Mouse (Mus musculus): ENCODE measurements at regions not wholly inside any gene's neighbourhood (a gene's known extent, or its start where the extent isn't known, plus 50 kb on each side); places are given as distances from the start of the nearest gene placed in this dataset.

DNA sequence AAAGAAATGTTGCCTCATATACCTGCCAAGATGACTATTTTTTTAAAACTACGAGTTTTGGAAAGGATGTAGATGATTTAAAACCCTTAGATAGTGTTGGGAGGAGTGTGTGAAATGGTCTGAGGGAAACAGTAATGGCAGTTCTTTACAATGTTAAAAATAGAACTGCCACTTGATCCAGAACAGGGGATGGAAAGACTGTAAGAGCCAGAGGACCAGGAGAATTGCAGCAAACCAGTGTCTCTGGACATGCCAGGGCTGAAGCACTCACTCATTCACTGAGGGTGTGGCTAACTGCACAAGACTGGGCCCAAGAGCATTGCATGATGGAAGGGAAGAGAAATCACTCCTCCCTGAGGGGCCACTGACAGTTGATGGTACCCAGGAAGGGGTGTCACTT lies 53.9 kb upstream of the Rasgef1b start:
- DNase-seq (ENCODE audit: low spot score) = no peak

DNA sequence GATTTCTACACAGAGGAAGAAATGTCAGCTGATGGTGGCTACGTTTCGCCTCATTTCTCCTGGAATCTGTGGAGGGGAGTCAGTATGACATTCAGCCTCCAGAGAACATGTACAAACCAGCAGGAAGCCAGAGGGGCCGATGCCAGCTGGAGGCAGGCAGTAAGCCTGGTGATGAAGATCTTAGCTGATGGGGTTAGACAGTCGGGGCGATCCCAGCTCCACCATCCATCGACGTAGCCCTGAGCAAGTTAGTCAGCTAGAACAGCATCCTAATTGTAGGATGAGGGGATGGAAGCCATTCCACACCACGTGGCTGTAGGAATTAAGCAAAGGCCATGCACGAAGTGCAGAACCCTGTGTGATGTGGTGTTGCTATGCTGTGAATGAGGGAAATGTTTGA lies 57.0 kb upstream of the Rasgef1b start:
- DNase-seq (ENCODE audit: low spot score) = no peak

DNA sequence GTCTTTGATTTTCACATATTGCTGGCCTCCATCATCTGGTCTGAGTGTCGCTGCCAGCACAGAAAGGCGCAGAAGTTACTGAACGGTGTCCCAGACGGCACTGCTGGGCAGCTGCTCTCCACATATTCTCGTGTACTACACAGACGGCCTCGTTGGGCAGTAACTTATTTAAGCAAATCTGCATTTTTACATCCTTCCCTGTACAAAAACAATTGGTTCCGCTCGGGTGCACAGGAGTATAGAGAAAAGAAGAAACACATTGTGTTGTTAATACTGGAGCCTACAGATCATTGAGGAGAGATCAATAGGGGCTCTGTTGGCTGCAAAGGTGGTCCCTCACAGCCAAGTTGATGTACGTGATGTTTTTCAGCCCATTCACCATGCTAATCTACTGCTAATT lies 58.4 kb upstream of the Rasgef1b start:
- peak; percentile 60 for DNase-seq (ENCODE audit: low spot score)

DNA sequence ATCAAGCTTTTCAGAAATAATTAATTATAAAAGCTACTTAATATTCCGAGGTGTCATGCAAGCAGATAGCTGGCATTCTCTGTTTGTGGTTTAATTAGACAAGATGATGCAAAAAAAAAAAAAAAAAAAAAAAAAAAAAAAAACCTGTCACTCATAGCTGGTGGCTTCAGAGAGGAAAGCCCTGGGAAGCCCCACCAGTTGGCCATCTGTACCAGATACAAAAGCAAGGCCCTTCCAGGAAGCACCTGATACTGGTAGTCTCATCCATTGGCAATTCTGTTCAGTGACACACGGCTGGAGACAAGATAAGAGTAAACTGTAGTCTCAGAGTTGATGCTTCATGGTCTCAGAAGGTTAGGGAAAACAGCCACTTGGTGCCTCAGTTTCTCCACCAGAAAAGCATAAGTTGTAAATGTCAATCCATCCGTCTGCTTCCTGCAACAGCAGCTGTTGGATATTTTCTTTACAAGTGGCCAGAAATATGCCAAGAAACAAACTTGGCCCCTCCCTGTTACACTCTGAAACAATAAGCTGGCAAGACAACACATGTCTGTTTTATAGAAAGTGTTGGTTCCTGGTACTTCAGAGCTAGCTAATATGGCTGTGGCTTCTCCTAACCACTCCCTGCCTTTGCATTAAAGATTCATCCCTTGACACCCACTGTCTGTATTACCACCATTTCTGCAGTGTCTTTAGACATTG lies 59.0 kb upstream of the Rasgef1b start:
- DNase-seq (ENCODE audit: low spot score) = no peak

DNA sequence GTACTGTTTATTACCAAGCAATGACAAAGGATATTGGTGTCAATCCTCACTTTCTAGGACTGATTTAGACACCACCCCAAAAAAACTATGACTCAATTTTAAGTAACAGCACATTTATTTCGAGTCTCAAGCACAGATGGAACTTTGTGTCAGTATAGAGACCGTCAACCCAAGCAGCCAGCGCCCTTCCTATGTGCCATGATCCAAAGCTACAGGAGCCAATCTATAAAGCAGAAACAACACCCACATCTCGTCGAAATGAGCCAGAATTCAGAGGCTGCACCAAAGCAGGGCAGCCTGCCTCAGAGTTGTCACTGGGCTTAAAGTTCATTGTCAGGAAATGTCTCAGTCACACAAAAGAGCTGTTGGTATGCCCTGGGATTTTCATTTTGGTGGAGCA lies 61.9 kb upstream of the Rasgef1b start:
- no peak for DNase-seq (ENCODE audit: low spot score)

DNA sequence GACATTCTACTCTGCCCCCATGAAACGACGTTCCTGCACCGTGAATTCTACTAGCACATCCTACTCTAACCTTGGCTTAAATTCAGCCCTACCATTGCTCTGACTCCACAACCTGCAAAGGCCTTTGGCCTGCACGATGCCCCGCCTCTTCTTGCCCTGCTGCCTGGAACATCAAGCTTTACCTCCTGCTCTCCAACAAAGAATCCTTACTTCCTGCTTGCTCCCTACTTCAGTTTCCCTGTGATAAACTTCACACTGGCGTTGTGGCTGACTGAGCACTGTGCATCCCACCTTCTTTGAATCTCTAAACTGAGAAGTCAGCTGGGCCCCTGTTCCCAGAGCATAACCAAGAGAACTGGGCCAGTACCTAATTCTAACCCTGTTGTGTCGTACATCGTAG lies 71.7 kb upstream of the Rasgef1b start:
- no peak for DNase-seq (ENCODE audit: low spot score)

DNA sequence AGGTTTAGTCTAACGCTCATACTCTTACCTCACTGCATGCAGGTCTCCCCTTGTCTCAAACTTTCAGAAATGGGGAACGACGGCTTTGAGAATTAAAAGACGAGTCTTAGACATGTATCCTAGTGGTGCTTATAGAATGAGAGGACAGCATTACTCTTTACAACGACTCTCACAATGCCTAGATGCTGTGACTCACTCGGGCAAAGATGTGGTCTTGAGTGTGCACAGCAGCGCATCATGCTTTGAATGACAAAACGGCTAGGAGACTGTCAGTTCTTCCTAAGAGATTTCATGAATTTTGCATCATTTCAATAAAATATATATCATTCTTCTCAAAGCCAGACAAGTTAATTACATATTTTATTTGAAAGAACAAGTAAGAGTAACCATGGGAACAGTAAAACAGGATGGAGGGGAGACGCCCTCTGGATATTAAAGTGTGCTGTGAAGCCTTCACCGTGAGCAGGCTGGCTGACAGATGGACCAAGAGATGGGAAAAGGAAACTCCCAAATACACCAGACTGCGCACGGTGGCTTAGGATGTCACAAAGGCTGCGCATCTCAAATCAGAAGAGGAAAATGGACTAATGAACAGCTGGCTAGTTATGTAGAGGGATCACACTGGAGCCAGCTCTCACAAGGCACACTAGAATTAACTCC lies 73.1 kb upstream of the Rasgef1b start:
- no peak for DNase-seq (ENCODE audit: low spot score)

DNA sequence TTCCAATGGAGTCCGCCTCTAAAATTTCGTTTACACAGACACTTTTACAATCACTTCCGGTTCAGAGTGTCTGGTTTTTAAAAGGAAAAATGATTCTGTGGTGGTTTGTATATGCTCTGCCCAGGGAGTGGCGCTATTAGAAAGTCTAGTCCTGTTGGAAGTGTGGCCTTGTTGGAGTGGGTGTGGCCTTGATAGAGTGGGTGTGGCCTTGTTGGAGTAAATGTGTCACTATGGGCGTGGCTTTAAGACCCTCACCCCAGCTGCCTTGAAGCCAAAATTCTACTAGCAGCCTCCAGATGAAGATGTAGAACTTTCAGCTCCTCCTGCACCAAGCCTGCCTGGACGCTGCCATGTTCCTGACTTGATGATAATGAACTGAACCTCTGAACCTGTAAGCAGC lies 79.2 kb upstream of the Vamp9 start:
- DNase-seq (ENCODE audit: low spot score) = no peak

DNA sequence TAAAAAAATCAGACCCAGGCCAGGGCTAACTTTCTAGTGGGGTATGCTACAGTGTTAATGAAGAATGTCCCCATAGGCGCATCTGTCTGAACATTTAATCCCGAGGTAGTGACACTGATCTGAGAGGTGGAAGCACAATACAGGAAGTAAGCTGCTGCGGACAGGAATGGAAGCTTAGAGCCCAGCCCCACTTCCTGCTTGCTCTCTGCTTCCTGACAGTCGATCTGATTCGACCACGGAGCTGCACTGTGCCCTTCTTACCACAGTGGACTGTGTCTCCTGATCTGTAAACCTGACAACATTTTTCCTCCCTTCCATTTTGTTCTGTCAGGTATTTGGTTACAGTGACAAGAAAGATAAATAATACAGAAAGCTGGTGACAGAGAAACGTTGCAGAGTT lies 77.5 kb upstream of the Vamp9 start:
- no peak for DNase-seq (ENCODE audit: low spot score)

DNA sequence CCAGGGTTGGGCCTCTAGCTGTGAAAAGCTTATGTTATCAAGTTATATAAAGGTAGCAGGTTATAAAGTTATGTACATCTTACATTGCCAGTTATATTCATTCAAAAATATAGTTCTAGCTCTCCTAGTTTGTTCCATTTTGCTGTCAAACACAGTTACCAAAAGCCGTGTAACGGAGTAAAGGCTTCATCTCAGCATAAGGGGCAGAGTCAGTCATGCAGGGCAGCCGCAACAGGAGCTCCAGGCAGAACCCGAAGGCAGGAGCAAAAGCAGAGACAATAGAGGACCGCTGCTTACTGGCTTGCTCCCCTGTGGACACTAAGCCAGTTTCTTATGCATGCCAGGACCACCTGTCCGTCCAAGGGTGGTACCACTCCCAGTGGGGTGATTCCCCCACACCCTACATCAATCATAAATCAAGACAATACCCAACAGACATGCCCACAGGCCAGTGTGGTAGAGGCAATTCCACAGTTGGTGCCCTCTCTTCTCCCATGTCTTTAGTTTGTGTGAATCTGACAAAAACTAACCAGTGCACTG lies 67.7 kb upstream of the Vamp9 start:
- no peak for DNase-seq (ENCODE audit: low spot score)

DNA sequence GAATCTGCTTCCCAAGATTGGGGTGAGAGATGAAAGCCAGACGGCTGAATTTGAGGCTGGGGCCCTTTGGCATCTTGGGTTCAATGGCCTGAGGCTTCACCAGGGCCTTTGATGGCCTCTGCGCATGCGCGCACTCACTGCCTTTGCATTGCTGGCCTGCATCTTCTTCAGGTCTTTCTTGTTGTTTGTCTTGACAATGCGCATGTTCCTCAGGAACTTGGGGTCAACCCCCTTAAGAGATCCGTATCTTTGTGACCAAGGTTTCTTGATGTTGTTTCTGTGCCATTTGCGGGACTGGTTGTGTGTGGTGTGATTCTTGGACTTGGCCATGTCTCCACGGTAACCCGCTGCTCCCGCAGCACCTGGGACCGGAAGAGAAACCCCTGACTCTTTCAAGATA lies 66.4 kb upstream of the Vamp9 start:
- DNase-seq (ENCODE audit: low spot score) = no peak

DNA sequence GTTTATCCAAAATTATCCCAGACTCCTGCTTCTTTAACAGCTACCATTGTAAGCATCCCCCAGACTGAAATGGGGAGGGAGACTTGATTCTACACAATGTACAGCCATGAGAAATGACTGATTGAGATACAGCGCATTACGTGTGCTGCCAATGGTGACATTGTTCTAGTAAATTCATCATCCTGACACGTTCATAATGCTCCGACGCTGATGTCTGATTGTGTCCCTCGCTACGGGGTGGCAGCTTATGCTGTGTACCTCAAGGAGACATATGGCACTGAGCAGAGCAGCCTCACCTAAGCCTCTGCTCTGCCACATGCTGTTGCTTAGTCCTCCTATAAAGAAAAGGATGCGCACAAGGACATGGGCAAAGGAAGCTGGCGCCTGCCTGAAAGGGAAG lies 65.2 kb upstream of the Vamp9 start:
- DNase-seq (ENCODE audit: low spot score) = peak; percentile 29

DNA sequence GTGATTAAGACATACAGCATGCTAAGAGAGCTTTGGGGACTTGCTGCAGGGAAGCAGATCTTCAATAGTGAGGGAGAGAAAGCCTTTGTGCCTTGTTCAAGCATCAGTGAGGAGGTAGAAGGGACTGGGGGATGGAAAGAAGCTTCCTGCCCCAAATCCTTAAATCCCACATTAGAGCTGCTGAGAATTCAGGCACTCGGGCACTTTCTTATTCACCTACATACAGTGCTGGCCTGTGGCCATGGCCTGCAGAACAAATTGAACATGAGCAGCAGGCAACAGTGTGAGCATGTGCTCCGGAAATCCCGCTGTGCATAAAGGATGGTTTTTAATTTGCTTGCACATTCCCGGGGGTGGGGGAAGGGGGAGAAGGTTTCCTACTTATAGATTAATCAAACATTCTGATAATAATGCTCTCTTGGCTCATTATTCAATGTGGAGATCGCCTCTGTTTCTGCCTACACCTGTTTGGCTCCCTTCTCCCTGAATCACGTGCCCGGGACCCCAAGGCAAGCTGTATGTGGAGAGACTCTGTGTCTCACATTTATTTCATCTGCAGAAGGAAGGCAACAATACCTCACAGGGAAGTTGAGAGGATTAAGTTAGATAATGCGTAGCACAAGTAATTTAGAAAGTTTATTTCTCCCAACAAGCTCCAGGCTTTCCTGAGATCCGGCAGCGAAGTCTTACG lies 60.3 kb upstream of the Vamp9 start:
- no peak for DNase-seq (ENCODE audit: low spot score)

DNA sequence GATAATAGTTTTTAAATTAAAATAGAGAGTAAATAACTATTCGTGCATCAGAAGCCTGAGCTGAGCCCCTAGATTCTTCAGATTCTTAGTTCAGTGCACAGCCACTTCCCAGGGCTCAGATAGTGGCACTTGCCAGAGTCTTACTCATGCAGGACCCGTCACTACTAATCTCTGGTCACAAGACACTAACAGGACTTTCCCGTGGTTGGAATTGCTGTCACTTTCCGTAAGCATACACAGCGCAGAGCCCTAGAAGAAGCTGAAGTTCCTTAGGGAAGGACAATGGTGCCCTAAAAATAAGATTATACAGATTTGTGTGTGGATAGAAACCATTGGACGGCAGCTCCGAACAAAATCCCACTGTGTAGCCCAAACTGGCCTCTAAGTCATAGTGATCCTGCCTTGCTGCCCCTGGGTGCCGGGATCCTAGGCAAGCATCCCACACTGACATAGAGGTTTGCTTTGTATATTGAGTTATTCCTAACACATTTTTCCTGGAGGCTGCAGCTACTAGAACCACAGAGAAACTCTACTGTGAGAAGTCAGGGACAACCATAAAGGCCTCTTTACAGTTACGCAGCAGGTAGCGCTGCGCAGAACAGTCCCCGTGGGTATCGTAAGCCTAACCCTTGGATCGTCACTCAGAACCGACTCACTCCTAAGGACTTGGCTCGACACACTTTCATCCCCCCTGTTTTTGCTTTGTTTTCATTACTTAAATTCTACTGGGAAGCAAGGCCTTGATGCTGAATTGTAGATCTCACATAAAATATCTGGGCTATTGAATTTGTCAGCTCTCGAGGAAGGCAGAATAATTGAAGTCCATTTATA lies 57.7 kb upstream of the Vamp9 start:
- no peak for DNase-seq (ENCODE audit: low spot score)

DNA sequence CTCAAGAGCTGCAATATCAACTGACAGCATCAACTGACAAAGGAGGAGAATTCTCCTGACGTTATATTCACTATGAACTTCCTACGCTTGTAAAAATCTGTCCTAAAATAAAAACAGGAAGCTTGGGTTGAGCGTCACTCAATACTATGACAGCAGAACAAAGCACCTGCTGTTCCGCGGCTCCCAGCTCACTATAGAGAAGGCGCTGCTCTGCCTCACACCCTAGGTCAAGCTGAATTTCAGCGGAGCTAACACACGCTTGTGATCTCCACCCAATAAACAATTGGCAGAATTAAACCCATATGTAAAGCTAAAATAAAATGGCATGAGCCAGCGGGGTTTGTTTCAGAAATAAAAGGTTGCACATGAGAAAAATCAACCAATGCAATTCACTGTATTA lies 57.1 kb upstream of the Vamp9 start:
- DNase-seq (ENCODE audit: low spot score) = no peak

DNA sequence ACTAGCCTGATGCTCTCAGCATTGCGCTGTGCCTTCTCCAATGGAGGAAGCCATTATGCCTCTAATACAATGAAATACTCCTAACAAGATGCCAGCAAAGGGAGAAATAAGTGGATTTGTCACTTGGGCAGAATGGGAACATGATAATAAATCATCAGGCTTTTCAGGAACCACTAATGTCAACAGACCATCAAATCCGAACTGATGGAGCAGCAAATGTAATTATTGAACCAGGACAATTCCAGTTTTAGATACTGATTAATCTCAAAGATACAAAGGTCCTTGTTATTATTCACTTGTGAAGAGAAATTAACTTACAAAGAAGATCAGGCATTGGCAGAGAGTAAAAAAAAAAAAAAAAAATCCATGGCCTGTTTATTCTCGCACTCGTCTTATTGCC lies 53.7 kb upstream of the Vamp9 start:
- DNase-seq (ENCODE audit: low spot score) = no peak

Data from embryo, embryonic 10.5 days (tissue).